Mouse (Mus musculus) MEL (cell line): ENCODE results near the gene Mmp2. TPM values are rescaled to one million over a fixed set of nuclear protein-coding genes. Genes with fewer than 3 reads are reported as not detected.

Source experiments
- DNase-seq: peaks from one replicate; pipeline ENCODE4 v3.0.0; 2011; ENCODE audit warnings: low read depth, low spot score
- H3K27ac ChIP-seq: 2 replicates; pipeline ENCODE4 v1.5.1; 2012; ENCODE audit warnings: low read depth, mild to moderate bottlenecking, control low read depth, low read length, moderate library complexity; ENCODE audit not compliant: control insufficient read depth
- H3K27me3 ChIP-seq, 2 experiments: fragments of 150-350 bp in 1 of 2; sonication (generic) in 1 of 2; 2 replicates each; pipeline ENCODE4 v1.6.1; 2012; ENCODE audit warnings: low read length in 2 of 2, mild to moderate bottlenecking in 2 of 2, improper control_type of control experiment in 1 of 2, moderate library complexity in 1 of 2; ENCODE audit not compliant: insufficient read depth in 2 of 2, control insufficient read depth in 1 of 2
- H3K36me3 ChIP-seq, 2 experiments: 2 replicates each; pipeline ENCODE4 v1.6.1; 2012 to 2014; ENCODE audit warnings: low read length in 2 of 2, improper control_type of control experiment in 1 of 2, inconsistent platforms in 1 of 2, mild to moderate bottlenecking in 1 of 2; ENCODE audit not compliant: insufficient read depth in 2 of 2, control insufficient read depth in 1 of 2
- H3K4me1 ChIP-seq, 2 experiments: fragments of 150-350 bp in 1 of 2; sonication (generic) in 1 of 2; 2 replicates each; pipeline ENCODE4 v1.6.1; 2012; ENCODE audit warnings: low read length in 2 of 2, improper control_type of control experiment in 1 of 2, mild to moderate bottlenecking in 1 of 2; ENCODE audit not compliant: insufficient read depth in 2 of 2, control insufficient read depth in 1 of 2
- H3K4me3 ChIP-seq, 2 experiments: fragments of 150-350 bp in 1 of 2; sonication (generic) in 1 of 2; 2 replicates each; pipeline ENCODE4 v1.5.1; 2012; ENCODE audit warnings: low read depth in 2 of 2, low read length in 2 of 2, mild to moderate bottlenecking in 2 of 2, moderate library complexity in 2 of 2, control low read depth in 1 of 2, improper control_type of control experiment in 1 of 2; ENCODE audit not compliant: control insufficient read depth in 1 of 2, insufficient read depth in 1 of 2
- H3K79me2 ChIP-seq: 2 replicates; pipeline ENCODE4 v1.6.1; 2012; ENCODE audit warnings: mild to moderate bottlenecking, low read length, moderate library complexity; ENCODE audit not compliant: control insufficient read depth, poor library complexity, insufficient read depth
- H3K9ac ChIP-seq: 2 replicates; pipeline ENCODE4 v1.6.1; 2012; ENCODE audit warnings: low read depth, mild to moderate bottlenecking, control low read depth, low read length, moderate library complexity; ENCODE audit not compliant: control insufficient read depth, poor library complexity, severe bottlenecking
- H3K9me3 ChIP-seq: fragments of 150-350 bp; sonication (generic); replicated peaks from 2 replicates; pipeline ENCODE4 v1.6.1; 2012; ENCODE audit warnings: mild to moderate bottlenecking, low read length, improper control_type of control experiment, moderate library complexity; ENCODE audit not compliant: insufficient read depth
- BHLHE40 ChIP-seq: IDR thresholded peaks from 2 replicates; pipeline ENCODE4 v1.6.1; 2012; ENCODE audit warnings: low read depth, mild to moderate bottlenecking, inconsistent platforms, low read length, improper control_type of control experiment, borderline replicate concordance
- ELF1 ChIP-seq: IDR thresholded peaks from 2 replicates; pipeline ENCODE4 v1.6.1; 2014; ENCODE audit warnings: low read depth, mild to moderate bottlenecking, inconsistent platforms, low read length, improper control_type of control experiment, moderate library complexity
- EP300 ChIP-seq, 2 experiments: IDR thresholded peaks; 2 replicates each; pipeline ENCODE4 v1.6.1; 2011; ENCODE audit warnings: improper control_type of control experiment in 2 of 2, low read length in 2 of 2, low read depth in 1 of 2, mild to moderate bottlenecking in 1 of 2
- GABPA ChIP-seq: IDR thresholded peaks from 2 replicates; pipeline ENCODE4 v1.6.1; 2012; ENCODE audit warnings: low read depth, mild to moderate bottlenecking, inconsistent platforms, low read length, improper control_type of control experiment, moderate library complexity
- KAT2A ChIP-seq: conservative IDR thresholded peaks from 2 replicates; pipeline ENCODE4 v1.6.1; 2012; ENCODE audit warnings: low read depth, low read length, improper control_type of control experiment, inconsistent platforms
- MAZ ChIP-seq: IDR thresholded peaks from 2 replicates; pipeline ENCODE4 v1.6.1; 2012; ENCODE audit warnings: low read depth, mild to moderate bottlenecking, inconsistent platforms, low read length, improper control_type of control experiment
- MEF2A ChIP-seq: IDR thresholded peaks from 2 replicates; pipeline ENCODE4 v1.6.1; 2014; ENCODE audit warnings: low read depth, mild to moderate bottlenecking, inconsistent platforms, low read length, improper control_type of control experiment; ENCODE audit not compliant: poor library complexity, insufficient replicate concordance, severe bottlenecking; ENCODE audit errors: extremely low read depth
- MXI1 ChIP-seq: IDR thresholded peaks from 2 replicates; pipeline ENCODE4 v1.6.1; 2011; ENCODE audit warnings: mild to moderate bottlenecking, low read depth, low read length, improper control_type of control experiment
- MYB ChIP-seq: IDR thresholded peaks from 2 replicates; pipeline ENCODE4 v1.6.1; 2011; ENCODE audit warnings: mild to moderate bottlenecking, low read depth, low read length, improper control_type of control experiment
- NELFE ChIP-seq: IDR thresholded peaks from 2 replicates; pipeline ENCODE4 v1.6.1; 2011; ENCODE audit warnings: low read depth, low read length, improper control_type of control experiment
- POLR2A ChIP-seq, 2 experiments: IDR thresholded peaks; 2 replicates each; pipeline ENCODE4 v1.6.1; 2011 to 2012; ENCODE audit warnings: low read length in 2 of 2, mild to moderate bottlenecking in 2 of 2, control low read depth in 1 of 2, improper control_type of control experiment in 1 of 2, low read depth in 1 of 2, moderate library complexity in 1 of 2; ENCODE audit not compliant: control insufficient read depth in 1 of 2, insufficient read depth in 1 of 2, poor library complexity in 1 of 2
- RAD21 ChIP-seq: IDR thresholded peaks from 2 replicates; pipeline ENCODE4 v1.6.1; 2011; ENCODE audit warnings: mild to moderate bottlenecking, low read depth, low read length, improper control_type of control experiment
- SIN3A ChIP-seq: IDR thresholded peaks from 2 replicates; pipeline ENCODE4 v1.6.1; 2012; ENCODE audit warnings: low read length, improper control_type of control experiment, inconsistent platforms
- TCF12 ChIP-seq: IDR thresholded peaks from 2 replicates; pipeline ENCODE4 v1.6.1; 2014; ENCODE audit warnings: low read depth, mild to moderate bottlenecking, inconsistent platforms, low read length, improper control_type of control experiment, moderate library complexity
- UBTF ChIP-seq: IDR thresholded peaks from 2 replicates; pipeline ENCODE4 v1.6.1; 2012; ENCODE audit warnings: low read depth, mild to moderate bottlenecking, inconsistent platforms, low read length, improper control_type of control experiment, moderate library complexity, borderline replicate concordance; ENCODE audit not compliant: insufficient read depth
- USF1 ChIP-seq: IDR thresholded peaks from 2 replicates; pipeline ENCODE4 v1.6.1; 2014; ENCODE audit warnings: low read depth, mild to moderate bottlenecking, inconsistent platforms, low read length, improper control_type of control experiment, moderate library complexity
- USF2 ChIP-seq, 2 experiments: IDR thresholded peaks; 2 replicates each; pipeline ENCODE4 v1.6.1; 2011 to 2012; ENCODE audit warnings: improper control_type of control experiment in 2 of 2, low read length in 2 of 2, borderline replicate concordance in 1 of 2, inconsistent platforms in 1 of 2, low read depth in 1 of 2, mild to moderate bottlenecking in 1 of 2; ENCODE audit not compliant: insufficient read depth in 1 of 2
- ZC3H11A ChIP-seq: IDR thresholded peaks from 2 replicates; pipeline ENCODE4 v1.6.1; 2012; ENCODE audit warnings: low read depth, mild to moderate bottlenecking, inconsistent platforms, low read length, improper control_type of control experiment
- ZNF384 ChIP-seq: IDR thresholded peaks from 2 replicates; pipeline ENCODE4 v1.6.1; 2012; ENCODE audit warnings: low read depth, mild to moderate bottlenecking, inconsistent platforms, low read length, improper control_type of control experiment
- polyA plus RNA-seq, 2 experiments: library from polyadenylated mRNA; stranded (reverse) in 1 of 2; unstranded in 1 of 2; fragments of >175 nt in 1 of 2; fragments of >200 nt in 1 of 2; gene quantifications; 2 replicates each; pipeline versions ENCODE4 v1.2.1 to v1.2.4; 2012; ENCODE audit warnings: low replicate concordance in 2 of 2, low read depth in 1 of 2; ENCODE audit not compliant: insufficient read length in 2 of 2, insufficient read depth in 1 of 2, missing spikeins in 1 of 2
- total RNA-seq: library from RNA; depleted of rRNA; stranded (reverse); fragments of 300-350 nt; gene quantifications from 2 replicates; pipeline ENCODE4 v1.2.3, GENCODE M21; 2012

Gene Mmp2
- total and polyA plus RNA-seq, 3 experiments: 0.25 TPM; not detected in 2

DNA sequence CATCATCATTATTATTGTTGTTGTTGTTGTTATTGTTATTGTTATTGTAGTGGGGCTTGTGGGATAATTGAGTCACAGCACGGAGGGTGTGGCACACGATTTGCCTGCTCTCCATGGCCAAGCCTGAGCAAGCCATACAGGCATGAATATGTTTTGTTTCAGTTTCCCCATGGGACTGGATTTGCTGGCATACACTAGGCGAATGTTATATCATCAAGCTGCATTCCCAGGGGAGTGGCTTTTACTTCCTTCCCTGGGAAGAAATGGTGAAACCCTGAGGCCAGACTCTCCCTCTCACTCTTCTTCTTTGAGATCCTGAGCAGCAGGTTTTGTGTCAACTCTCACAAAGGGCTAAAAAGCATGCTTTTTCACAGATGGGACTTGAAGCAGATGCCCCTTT lies 11.5 kb downstream of the Mmp2 start:
- Histone ChIP-seq H3K27ac (no peak overlapping the region), H3K9me3 (no peaks in the 10 kb centered on the region), H3K4me1 (no peaks in the 10 kb centered on the region), H3K27me3 (no peaks in the 10 kb centered on the region), H3K36me3 (no peaks in the 10 kb centered on the region), H3K9ac (no peak overlapping the region), H3K4me3 (no peak overlapping the region), H3K79me2 (no peaks in the 10 kb centered on the region)
- no peak for DNase-seq
- TF ChIP-seq SIN3A: no peak
- no peak for TF ChIP-seq BHLHE40
- TF ChIP-seq MXI1: no peak
- no peak for TF ChIP-seq POLR2A (IDR thresholded peaks at IDR 0.05; ENCODE audit: control insufficient read depth in 1 of 2, insufficient read depth in 1 of 2, low read depth in 1 of 2, low read length in 2 of 2, poor library complexity in 1 of 2)
- no peak for TF ChIP-seq USF2 (IDR thresholded peaks at IDR 0.05; ENCODE audit: borderline replicate concordance in 1 of 2, insufficient read depth in 1 of 2, low read depth in 1 of 2, low read length in 2 of 2)
- TF ChIP-seq ZNF384: no peak
- no peak for TF ChIP-seq KAT2A
- no peak for TF ChIP-seq EP300 (IDR thresholded peaks at IDR 0.05; ENCODE audit: low read depth in 1 of 2, low read length in 2 of 2)
- TF ChIP-seq MYB: no peak
- TF ChIP-seq MAZ: no peak
- TF ChIP-seq GABPA: no peak
- no peak for TF ChIP-seq ELF1
- TF ChIP-seq UBTF: no peak
- TF ChIP-seq USF1: no peak
- no peak for TF ChIP-seq RAD21
- TF ChIP-seq MEF2A: no peak
- TF ChIP-seq, all 39 proteins: peak for 0

DNA sequence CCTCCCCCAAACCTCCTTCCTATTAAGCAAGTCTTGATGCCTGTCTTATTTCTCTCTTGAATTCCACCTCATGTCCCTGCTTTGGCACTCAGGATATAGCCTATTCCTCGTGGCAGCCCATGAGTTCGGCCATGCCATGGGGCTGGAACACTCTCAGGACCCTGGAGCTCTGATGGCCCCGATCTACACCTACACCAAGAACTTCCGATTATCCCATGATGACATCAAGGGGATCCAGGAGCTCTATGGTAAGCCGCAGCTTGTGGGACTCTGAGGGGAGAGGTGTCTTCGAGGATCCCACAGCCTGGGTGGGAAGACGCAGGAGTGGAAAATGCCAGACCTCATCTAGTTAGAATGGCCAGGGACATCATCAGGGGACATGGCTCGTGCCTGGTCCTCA lies 12.1 kb downstream of the Mmp2 start:
- Histone ChIP-seq H3K27ac (no peak overlapping the region), H3K27me3 (no peaks in the 10 kb centered on the region), H3K36me3 (no peaks in the 10 kb centered on the region), H3K4me3 (no peak overlapping the region), H3K9ac (no peak overlapping the region), H3K9me3 (no peaks in the 10 kb centered on the region), H3K4me1 (no peaks in the 10 kb centered on the region), H3K79me2 (no peaks in the 10 kb centered on the region)
- no peak for TF ChIP-seq ZC3H11A
- no peak for TF ChIP-seq USF2 (IDR thresholded peaks at IDR 0.05; ENCODE audit: borderline replicate concordance in 1 of 2, insufficient read depth in 1 of 2, low read depth in 1 of 2, low read length in 2 of 2)
- no peak for TF ChIP-seq BHLHE40
- TF ChIP-seq NELFE: no peak
- no peak for TF ChIP-seq TCF12
- DNase-seq: no peak
